Mouse (Mus musculus): ENCODE data around the gene Ccdc30. TPM values are rescaled to one million over a fixed set of nuclear protein-coding genes. Genes with fewer than 3 reads are reported as not detected.

Gene Ccdc30
- polyA plus RNA-seq, 1 experiment from 2014 or later: 2.7 TPM

DNA sequence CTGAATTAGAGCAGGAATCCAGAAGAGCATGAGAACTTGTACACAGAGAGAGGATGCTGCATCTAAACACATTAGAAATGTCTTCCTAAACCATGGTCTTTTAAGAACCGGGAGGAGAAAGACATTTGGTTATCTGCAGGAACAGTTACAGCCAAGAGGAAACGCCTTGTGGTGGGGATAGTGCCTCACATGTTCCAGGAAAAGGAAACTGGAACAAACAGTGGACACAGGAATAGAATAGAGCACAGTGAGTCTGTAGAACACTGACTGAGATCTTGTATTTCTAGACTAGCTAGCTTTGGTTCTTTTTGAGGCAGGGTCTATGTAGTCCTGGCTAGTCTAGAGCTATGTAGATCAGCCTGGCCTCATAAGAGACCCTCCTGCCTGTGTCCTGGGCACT, 140.1 kb downstream of the Ccdc30 start:
- Histone ChIP-seq H3K9ac (no peak overlapping the region), H3K4me3 (no peak overlapping the region), H3K27ac (peak overlapping the region; percentile 78), H3K36me3 (peaks cover 80% of the 10 kb centered on the region), H3K27me3 (no peaks in the 10 kb centered on the region), H3K4me1 (replicated peaks) (no peaks in the 10 kb centered on the region), H3K4me2 (no peak overlapping the region), H3K9me3 (replicated peaks) (no peaks in the 10 kb centered on the region; the same call in 1 of the 2 replicates)
- WGBS: 41% methylated on average over 2 of the region's 2 CpGs
- ATAC-seq (replicated peaks; ENCODE audit: insufficient number of reproducible peaks, insufficient read depth, low FRiP score, low read depth): no peak

DNA sequence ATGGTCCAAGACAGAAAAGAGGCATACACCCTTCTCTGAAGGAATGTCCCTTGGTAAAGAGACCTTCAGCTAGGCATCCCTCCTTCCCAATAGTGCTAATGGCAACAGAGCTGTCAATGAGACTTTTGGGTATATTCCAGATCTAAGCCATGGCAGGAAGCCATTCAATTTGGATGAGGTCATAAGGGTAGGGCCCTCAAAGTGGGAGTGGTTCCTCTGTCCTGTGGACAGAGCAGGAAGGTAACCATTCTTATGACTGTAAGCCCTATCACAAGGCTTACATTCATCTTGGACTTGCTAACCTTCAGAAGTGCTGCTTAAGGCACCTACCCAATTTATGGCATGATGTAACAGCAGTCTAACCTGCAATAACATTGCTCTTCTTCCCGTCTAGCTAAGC, 140.7 kb downstream of the Ccdc30 start:
- H3K4me1 ChIP-seq (replicated peaks): no peaks in the 10 kb centered on the region
- 64% methylated on average over 1 of the region's 1 CpGs for whole genome bisulfite sequencing
- no peaks in the 10 kb centered on the region; the same call in 1 of the 2 replicates for H3K9me3 ChIP-seq (replicated peaks)
- no peaks in the 10 kb centered on the region for H3K27me3 ChIP-seq
- no peak overlapping the region for H3K4me3 ChIP-seq
- H3K9ac ChIP-seq: no peak overlapping the region
- ATAC-seq (replicated peaks; ENCODE audit: insufficient number of reproducible peaks, insufficient read depth, low FRiP score, low read depth): no peak
- peaks cover 74% of the 10 kb centered on the region for H3K36me3 ChIP-seq
- H3K4me2 ChIP-seq: no peak overlapping the region
- H3K27ac ChIP-seq: peak overlapping the region; percentile 78

Other genes with a start within 250 kb of the Ccdc30 start
- 9.9 and 10.6 TPM in 2 replicates for gene Zfp691, start 241.3 kb downstream of the Ccdc30 start, polyA plus RNA-seq (2015; fragmentation: Nextera tagmentation; extraction: Ambion mirVana)
- gene Ermap, start 225.5 kb downstream of the Ccdc30 start, polyA plus RNA-seq (2015; fragmentation: Nextera tagmentation; extraction: Ambion mirVana): 0.69 and 2.9 TPM in 2 replicates
- 111 and 124 TPM in 2 replicates for gene Svbp, start 220.2 kb downstream of the Ccdc30 start, polyA plus RNA-seq (2015; fragmentation: Nextera tagmentation; extraction: Ambion mirVana)
- gene Tmem269, start 197.3 kb downstream of the Ccdc30 start, polyA plus RNA-seq (2015; fragmentation: Nextera tagmentation; extraction: Ambion mirVana): 0.16 TPM in 2 replicates
- gene AU022252, start 182.8 kb downstream of the Ccdc30 start, polyA plus RNA-seq (2015; fragmentation: Nextera tagmentation; extraction: Ambion mirVana): 23.9 and 24.4 TPM in 2 replicates
- 29.1 and 35.4 TPM in 2 replicates for gene P3h1, start 182.6 kb downstream of the Ccdc30 start, polyA plus RNA-seq (2015; fragmentation: Nextera tagmentation; extraction: Ambion mirVana)
- 0.23 TPM in 1 of 2 replicates, not detected in the other for gene Cldn19, start 160.1 kb downstream of the Ccdc30 start, polyA plus RNA-seq (2015; fragmentation: Nextera tagmentation; extraction: Ambion mirVana)
- 583 and 597 TPM in 2 replicates for gene Ybx1, start 120.9 kb downstream of the Ccdc30 start, polyA plus RNA-seq (2015; fragmentation: Nextera tagmentation; extraction: Ambion mirVana)
- gene Ppih, start 95.0 kb downstream of the Ccdc30 start, polyA plus RNA-seq (2015; fragmentation: Nextera tagmentation; extraction: Ambion mirVana): 38.1 and 41.9 TPM in 2 replicates
- 27.0 and 28.8 TPM in 2 replicates for gene Ppcs, start 6.9 kb upstream of the Ccdc30 start, polyA plus RNA-seq (2015; fragmentation: Nextera tagmentation; extraction: Ambion mirVana)
- 0.15 and 0.28 TPM in 2 replicates for gene Zmynd12, start 7.3 kb upstream of the Ccdc30 start, polyA plus RNA-seq (2015; fragmentation: Nextera tagmentation; extraction: Ambion mirVana)
- 4.1 and 4.2 TPM in 2 replicates for gene Rimkla, start 77.1 kb upstream of the Ccdc30 start, polyA plus RNA-seq (2015; fragmentation: Nextera tagmentation; extraction: Ambion mirVana)
- 20.6 and 21.8 TPM in 2 replicates for gene Foxj3, start 121.5 kb upstream of the Ccdc30 start, polyA plus RNA-seq (2015; fragmentation: Nextera tagmentation; extraction: Ambion mirVana)
- 3.3 and 4.3 TPM in 2 replicates for gene Frg2f1, start 124.0 kb upstream of the Ccdc30 start, polyA plus RNA-seq (2015; fragmentation: Nextera tagmentation; extraction: Ambion mirVana)
- not detected in 2 replicates for gene Guca2a, start 222.2 kb upstream of the Ccdc30 start, polyA plus RNA-seq (2015; fragmentation: Nextera tagmentation; extraction: Ambion mirVana)
- gene Guca2b, start 243.4 kb upstream of the Ccdc30 start, polyA plus RNA-seq (2015; fragmentation: Nextera tagmentation; extraction: Ambion mirVana): not detected in 2 replicates

All from heart, embryonic 15.5 days (tissue).